Mouse (Mus musculus) T-cell, adult 2 months (primary cell): ENCODE measurements around the gene Cxcr4.
A peak's percentile ranks its signal among the peaks of the same experiment; 100 is the strongest.

ENCODE experiments used
- DNase-seq: peaks from one replicate; pipeline ENCODE4 v3.0.0; 2022; ENCODE audit warnings: low spot score

The Cxcr4 gene

DNA sequence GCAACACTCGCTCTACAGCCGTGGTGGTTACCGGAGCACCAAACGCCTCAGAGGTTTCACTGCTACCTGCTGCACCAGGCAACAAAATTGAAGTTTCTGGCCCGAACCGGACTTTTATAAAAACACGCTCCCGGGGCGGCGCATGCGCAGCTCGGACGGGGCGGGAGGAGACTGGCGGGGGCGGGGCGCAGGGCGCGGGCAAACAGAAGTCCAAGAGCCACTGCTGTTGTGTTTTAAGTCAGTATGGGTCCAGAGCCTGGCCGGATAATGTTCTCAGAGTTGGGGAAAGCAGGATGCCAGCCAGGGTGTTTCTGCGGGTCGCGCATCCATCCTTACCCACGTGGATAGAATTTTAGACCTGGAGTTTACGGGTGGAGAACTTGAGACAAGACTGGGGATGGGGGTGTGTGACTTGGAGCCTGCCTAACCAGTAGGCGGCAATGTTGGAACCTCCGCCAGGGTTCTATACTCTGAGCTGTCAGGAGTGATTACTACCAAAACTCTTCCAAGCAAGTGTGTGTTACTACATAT is at the start of gene Cxcr4:
Gene Cxcr4, minus strand, starts transcription at position 83 of the 531 bp plus-strand sequence.
- peak; percentile 92 for DNase-seq

DNA sequence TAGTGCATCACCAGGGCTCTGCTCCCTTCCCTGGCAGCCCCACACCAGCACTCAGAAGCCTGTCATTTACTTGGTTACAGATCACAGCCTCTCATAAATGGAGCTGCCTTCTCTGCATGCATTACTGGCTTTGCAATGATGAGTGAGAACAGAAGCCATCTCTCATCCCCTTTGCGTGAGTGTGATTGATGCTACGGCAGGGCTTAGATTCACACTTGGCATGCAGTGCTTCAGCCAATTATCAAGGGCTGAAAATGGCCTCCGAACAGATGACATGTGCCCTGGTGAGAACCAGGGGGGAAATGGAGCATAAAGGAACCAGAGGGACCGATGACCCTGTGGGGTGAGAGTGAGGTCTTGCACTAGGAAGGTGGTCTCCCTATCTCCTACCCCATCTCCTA is 47.6 kb upstream of the Cxcr4 start:
- DNase-seq = no peak

DNA sequence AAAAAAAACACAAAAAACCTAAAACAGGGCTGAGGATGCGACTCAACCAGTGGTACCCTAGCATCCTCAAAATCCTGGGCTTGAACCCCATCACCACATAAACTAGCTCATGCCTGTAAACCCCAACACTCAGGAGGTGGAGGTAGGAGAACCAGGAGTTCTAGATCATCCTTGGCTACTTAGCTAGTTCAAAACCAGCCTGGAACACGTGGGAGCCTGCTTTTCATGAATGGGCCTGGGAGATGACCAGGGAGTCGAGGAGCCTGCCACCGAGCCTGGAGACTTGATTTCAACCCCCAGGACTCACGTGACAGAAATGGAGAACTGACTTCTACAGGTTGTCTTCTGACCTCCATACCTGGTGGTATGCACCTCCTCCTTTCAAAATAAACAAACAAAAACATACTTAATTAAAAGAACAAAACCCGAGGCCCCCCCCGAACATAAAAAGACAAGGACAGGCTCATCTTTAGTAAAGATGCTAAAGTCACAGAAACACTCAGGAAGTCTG is 45.2 kb upstream of the Cxcr4 start:
- no peak for DNase-seq

DNA sequence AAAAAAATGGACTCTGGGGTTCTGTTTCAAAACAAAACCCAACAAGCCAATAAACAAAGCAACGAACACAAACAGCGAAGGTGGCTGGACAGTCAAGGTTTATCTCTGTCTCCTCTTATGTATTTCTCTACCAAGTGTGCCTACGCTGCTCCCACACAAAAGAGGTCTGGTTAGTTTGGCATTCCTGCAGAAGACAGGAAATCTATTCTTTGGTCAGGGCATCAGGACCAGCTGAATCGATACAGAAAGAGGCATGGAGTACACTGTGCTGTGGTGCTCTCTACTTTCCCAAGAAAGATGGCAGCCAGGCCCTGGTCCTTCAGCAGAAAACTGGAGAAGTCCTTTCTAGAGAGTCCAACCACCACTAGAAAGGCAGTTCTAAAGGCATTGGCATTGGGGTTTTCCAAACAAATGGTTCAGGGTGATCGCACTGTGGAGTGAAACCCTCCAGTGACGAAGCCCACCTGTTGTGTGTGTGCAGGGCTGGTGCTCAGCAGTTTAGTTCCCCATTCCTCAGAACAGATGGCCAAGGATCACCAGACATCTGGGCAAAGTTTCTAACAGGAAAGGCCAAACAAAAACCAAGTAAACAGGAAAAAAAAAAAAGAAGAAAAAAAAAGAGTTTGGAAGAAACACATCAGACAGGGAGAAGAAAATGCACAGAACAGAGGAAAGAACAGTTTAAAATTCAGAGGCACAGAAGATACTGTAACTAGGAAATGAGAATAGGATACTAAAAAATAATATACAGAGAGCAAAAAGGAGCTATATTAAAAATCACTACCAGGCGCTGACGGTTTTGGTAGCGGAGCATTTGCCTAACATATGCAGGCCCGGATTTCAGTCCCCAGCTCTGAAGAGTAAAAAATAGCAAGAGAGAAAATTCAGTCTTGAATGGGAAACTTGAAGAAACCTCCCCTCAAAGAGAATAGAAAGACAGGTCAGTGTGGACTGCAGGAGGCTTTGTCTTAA is 44.5 kb upstream of the Cxcr4 start:
- DNase-seq = no peak

DNA sequence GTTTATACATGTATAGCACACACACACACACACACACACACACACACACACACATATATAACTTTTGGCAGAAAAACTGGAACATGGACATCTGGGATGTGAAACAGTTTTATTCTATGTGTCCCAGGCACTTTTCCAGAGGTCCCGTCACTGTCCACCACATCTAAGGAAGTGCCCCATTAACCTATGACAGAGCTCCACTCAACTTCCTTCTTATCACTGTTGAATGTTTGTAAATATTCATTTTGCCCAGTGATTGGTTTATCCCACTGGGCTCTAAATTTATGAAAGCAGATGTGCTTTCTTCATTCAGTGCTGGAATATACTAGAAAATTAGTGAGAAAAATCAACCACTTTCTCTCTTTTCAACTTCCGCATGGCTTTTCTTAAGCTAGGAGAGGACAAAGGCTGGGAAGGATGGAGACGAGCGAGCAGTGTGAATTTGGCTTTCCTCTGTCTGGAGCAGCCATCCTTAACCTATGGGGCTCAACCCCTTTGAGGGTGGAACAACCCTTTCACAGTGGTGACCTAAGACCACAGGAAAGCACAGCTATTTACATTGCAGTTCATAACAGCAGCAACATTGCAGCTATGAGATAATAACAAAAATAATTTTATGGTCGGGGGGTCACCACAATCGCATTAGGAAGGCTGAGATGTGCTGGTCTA is 41.8 kb upstream of the Cxcr4 start:
- no peak for DNase-seq

DNA sequence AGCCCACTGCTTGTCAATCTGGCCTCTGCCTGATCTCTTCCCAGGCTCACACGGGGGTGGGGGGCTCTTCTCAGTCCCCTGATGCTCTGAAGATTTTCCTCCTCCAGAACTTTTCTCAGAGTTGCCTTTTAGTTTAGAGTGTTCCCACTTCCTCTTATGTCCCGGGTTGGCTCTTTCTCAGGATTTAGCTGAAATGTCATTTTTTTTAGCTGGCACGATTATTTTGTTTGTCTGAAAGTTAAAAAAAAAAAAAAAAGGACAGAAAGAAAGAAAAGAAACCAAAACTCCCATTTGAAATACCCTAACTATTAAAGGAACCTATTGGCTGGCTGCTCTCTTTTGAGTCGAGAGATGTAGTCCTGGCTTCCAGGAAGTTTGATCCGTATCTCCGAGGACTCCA is 40.4 kb upstream of the Cxcr4 start:
- no peak for DNase-seq

DNA sequence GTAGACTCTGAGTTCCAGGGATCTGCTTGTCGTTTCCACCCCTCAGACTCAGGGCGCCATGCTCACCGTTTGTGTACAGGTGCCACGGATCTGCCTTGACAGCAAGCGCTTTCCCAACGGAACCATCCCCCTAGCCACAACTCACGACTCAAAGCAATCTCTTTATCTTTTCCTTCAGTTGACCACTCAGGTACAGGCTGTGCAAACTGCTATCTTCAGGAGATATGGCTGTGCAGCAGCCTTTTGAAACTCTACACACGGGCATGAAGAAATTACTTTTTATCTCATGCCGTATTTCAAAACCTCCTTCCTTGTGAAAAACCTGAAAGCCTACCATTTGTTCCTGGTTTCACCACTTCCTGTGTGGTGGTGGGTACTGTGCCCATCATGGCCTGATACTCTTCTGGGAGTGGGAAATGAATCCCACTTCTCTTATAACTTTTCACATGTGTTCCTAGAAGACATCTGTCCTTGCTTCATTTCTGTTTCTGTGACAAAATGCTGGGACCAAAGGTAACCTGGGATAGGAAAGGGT is 34.1 kb upstream of the Cxcr4 start:
- DNase-seq = no peak

DNA sequence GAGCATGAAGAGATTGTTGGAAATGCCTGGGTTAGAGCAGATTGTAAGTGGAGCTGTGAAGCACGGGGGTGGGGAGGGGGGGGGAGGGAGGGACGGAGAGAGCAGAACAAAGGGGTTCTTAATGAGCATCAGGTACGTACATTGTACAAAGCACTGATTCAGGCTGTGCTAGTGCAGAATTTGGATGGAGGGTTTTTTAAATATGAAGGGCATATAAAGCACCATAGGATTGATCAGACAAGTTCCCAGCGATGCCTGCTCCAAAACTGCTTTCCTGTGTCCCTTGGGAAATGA is 31.4 kb upstream of the Cxcr4 start:
- DNase-seq = no peak

DNA sequence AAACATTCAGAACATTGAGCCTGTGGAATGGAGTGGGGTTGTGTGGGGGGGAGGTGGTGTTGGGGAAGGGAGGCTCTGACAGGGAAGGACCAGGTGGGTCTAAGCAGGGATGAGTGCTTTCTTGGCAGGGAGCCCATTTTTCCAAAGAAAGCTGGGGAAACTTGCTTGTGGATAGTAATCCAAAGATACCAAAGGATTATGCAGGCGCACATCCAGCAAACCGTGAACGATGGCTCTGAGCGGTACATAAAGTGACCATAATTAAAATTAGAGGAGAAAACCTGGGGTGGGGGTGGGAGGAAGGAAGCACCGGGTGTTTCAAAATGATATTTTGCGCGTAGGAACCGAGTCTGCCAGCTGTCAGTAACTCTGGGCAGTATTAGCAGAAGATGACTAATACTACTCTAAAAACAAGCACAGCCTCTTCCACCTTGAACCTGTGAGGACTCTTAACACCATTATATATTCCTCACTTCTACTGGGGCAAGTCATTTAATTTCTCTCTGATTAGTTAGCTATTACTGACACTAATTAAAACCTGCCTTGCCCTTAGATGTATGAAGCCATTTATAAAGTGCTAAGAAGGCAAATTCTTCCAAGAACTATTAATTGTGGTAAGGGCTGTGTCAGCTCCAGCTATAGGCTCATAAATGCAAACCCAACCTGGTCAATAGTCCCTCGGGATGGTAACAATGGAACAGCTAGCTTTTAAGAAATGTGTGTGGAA is 30.9 kb upstream of the Cxcr4 start:
- DNase-seq = no peak

DNA sequence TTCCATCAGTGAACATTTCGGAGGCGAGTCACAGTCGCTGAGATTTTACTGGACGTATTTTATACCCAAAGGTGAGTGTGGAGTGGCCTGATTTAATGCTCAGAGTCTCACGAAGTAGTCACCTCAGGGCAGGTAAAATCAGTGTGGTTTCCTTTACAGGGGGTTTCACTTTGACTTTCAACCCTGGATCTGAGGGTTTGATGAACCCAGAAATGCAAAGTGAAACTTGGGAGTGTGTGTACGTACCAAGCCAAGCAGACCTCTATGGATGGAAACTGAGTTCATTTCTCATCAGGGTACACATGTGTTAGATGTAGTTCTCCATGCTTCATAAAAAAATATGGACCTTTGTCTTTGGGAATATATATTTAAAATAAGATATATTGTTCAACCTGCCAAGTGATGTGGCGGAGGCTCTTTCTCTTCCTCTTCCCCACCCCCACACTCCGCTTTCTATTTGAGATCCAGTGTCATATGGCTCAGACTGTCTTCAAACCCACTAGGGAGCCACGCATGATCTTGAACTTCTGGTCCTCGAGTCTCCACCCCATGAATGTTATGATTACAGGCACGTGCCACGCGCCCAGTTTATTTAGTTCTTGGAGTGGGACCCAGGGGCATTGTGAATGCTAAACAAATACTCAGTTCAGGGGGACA is 25.7 kb upstream of the Cxcr4 start:
- peak; percentile 32 for DNase-seq

DNA sequence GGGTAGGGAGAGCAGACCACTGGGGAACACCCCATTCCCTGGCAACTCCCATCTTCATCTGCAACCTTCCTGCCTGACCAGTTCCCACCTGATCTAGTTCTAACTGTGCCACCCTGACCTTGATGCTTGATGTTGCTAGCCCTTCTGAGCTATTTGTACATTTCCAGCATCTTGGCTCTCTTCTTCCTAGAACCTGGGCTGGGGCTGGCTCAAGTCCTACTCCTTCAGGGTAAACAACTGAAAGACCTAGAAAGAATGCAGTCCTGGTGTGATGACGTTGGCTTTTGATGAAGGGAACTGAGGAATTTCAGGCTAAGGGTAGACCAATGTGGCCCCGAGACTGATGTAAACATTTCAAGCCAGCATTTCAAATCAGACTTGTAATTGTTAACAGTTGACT is 24.5 kb upstream of the Cxcr4 start:
- no peak for DNase-seq

DNA sequence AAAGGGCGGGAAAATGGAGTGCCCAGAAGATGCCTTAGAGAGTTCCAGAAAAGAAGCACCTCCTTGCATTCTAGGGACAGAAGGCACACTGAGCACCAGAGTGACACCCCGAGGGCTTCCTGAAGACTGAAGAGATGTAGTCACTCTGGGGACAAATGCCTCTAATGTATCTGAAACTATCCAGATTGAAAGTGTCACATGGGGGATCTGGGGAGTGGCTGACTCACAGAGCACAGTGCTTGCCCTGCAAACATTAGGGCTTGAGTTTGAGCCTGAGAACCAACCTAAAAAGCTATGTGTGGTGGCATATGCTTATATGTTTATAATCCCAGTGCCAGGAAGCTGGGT is 23.3 kb upstream of the Cxcr4 start:
- DNase-seq = peak; percentile 64

DNA sequence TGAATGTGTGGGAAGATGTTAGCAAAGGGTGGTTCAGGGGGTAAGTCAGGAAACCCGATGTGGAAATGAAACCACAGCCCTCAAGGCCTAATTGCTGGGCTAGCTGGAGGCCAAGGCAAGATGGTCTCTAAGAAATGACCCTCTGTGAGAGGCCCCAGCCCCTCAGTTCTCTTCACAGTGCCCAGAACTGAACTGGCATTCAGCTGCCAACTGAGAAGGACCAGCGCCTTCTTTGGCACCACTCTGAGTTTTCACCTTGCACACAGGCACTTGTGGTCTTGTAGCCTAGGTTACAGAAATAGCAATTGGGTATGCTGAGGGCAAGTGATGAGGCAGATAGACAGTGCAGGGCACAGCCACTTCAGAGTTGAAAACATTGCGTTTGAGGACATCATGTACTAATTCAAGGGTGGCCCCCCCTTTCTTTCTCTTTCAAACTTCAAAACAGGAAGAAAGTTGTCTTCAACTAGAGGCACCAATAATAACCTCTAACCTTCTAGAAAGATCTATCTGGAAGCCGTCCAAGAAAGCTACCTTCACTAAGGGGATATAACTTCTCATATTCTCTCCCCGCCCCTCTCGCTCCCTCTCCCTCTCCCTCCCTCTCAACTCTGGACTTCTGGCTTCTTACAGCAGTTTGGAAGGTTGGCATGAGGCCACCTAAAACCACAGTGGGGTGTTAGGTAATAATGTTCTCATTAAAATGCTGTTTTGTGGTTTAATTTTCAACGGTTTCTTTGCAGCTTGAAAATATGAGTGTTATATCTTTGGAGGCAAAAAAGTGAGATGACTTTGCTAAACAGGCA is 22.8 kb upstream of the Cxcr4 start:
- DNase-seq = peak; percentile 94

DNA sequence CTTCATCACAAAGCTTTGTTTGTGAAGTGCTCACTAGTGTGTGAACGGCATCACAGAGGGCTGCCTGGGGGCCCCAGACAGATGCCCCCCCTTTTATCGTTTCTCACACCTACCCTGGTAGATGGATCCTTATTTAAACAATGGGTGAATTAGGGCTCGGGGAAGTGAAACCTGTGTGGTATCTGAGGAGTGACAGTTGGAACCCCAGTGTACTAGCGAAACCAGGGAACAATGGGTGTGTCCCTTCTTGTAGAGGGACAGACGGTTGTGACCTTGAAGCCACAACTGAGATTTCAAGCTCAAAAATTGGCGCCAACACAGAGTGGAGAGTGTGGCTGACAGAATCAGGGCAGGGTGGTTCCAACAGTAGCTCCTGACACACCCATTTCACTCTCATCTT is 16.0 kb upstream of the Cxcr4 start:
- peak; percentile 44 for DNase-seq

DNA sequence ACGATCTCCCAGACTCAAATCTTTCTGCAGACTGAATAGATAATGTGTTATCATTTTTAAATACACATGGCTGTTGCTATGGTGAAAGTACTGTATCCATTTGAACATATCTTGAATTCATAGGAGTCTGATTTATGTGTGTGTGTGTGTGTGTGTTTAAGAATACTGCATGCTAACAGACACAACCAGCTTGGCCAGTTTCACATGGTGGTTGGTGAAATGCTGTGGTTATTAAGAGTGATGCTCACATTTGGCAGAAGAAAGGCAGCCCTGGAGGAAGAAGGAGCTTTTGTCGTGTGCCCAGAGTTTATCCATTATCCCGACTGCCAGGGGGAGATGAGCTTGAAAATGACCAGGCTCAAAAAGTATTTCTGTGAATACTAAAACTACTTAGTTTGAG is 15.3 kb upstream of the Cxcr4 start:
- no peak for DNase-seq

DNA sequence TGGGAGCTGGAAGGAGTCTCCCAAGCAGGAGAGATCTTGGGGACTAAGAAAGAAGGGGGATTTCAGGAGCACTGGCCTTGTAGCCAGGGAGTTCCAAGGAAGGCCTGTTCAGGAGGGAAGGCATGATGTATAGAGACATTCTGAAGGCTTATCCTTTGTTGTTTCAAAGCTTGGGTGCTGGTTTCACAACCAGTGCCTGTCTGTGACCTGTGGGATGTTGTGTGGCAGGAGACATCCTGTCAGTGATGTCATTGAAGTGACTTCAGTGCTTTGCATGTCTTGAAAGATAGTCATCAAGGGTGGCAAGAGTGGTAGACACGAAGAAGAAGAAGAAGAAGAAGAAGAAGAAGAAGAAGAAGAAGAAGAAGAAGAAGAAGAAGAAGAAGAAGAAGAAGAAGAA is 13.7 kb upstream of the Cxcr4 start:
- peak; percentile 82 for DNase-seq

DNA sequence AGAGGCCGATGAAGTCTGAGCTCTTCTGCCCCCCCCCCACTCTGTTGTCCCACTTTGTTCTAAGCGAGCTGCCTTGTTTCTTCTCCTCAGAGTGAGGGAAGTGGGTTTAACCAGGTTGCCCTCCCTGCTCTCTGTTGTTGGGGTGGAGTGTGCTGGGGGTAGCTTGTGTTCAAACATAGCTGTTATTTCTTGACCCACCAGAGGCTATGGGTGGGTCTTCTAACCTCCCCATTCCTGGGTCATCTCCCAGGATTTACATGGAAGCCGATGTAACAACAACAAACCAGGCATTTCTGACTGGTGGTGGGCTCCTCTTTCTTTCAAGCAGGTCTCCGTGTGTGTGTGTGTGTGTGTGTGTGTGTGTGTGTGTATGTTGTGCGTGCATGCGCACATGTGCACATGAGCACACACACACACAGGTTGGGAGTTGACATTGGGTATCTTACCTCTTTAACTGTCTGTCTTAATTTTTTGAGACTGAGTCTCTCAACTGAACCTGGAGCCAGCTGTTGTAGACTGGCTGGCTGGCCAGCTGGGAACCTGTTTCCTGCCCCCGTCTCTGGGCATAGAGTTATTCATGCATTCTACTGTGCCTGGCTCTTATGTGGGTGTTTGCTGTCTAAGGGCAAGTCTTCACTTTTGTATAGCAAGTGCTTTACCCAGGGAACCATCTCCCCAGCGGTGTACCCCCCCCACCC is 10.7 kb upstream of the Cxcr4 start:
- peak; percentile 82 for DNase-seq

DNA sequence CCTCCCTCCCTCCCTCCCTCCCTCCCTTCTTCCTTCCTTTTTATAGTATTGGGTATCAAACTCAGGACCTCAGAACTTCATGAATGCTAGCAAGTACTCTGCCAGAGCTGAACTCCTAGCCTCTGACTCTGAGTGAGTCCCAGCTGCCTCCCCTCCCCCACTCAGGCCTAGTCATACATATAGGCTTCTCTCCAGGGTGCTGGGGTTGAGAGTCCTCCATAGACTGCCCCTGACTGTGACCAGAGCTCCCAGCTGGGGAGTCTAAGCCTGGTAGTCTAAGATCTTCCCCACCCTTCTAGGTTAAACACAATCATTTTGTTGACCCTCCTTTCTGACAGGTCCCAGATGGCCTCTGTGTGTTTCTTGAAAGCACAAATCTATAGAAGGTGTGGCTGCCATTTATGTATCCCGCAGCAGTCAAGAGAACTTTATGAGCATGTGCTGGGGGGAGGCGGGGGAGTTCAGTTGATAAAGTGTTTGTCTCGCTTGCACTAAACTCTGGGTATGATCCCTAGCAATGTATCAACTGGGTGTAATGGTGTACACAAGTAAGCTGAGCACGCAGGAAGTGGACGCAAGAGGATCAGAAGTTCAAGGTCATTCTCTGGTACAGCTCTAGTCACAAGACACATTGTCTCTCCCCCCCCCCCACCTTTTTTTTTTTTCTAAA is 10.1 kb upstream of the Cxcr4 start:
- DNase-seq = peak; percentile 75

DNA sequence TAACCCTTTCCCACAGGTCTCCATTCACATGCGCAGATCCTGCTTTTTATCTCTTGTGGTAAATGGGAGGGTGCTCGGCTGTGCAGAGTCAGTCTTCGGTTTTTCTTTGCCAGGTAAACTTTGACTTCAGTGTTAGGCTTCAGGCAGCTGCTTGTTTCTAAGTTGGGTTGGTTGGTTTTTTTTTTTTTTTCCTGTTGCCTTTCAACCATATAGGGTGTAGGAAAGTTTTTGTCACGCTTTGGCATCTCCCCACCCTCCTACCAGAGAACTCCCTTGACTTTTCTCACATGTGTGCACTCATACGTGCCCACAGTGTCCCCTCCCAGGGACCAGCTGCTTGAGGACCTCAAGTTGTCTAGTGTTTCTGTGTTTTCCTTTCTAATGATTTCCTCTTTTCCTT is 9.2 kb upstream of the Cxcr4 start:
- peak; percentile 79 for DNase-seq

DNA sequence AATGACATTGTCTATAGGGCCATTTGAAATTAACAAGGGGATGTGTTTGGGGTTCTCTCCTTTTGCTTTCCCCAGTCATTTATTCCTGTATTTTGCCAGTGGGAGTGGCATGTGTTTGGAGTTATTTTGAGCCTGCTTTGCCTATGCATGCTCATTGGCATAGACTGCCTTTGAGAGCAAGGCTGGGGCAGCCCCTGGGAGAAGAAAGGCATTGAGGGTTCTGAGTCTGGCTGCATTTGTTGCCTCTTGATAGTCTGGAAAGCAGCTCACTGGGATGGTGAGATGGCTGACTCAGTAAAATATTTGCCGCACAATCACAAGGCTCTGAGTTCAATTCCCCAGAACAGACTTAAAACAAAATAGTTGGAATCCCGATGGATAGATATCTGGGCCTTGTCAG is 8.5 kb upstream of the Cxcr4 start:
- no peak for DNase-seq
